Mouse (Mus musculus) megakaryocyte, adult 5-6 weeks (primary cell): ENCODE measurements at regions not wholly inside any gene's neighbourhood (a gene's known extent, or its start where the extent isn't known, plus 50 kb on each side); places are given as distances from the start of the nearest gene placed in this dataset.
"Not testable (repeated sequence)": the region's sequence is repeated elsewhere in the genome, so short reads cannot be mapped to it uniquely, and the experiment has no call there.

Experiments
- ATAC-seq: 2 replicates; pipeline ENCODE4 v1.8.0; 2016; ENCODE audit warnings: mild to moderate bottlenecking, inconsistent platforms; ENCODE audit not compliant: poor library complexity, severe bottlenecking

GRCm38 (mm10) chr17:26335551-26335950 lies 79.1 kb upstream of the Neurl1b start:
- no peak for ATAC-seq

GRCm38 (mm10) chr17:26336011-26336410 lies 78.6 kb upstream of the Neurl1b start:
- no peak for ATAC-seq

- no peak for ATAC-seq
Measured at GRCm38 (mm10) chr17:26337106-26337505, 77.5 kb upstream of the Neurl1b start.

GRCm38 (mm10) chr17:26345436-26345835 lies 69.2 kb upstream of the Neurl1b start:
- not testable (repeated sequence) for ATAC-seq

- peak; percentile 40; the same call in 1 of the 2 replicates for ATAC-seq
Measured at GRCm38 (mm10) chr17:26348116-26348515, 66.5 kb upstream of the Neurl1b start.

GRCm38 (mm10) chr17:26349741-26350140 lies 64.9 kb upstream of the Neurl1b start:
- no peak for ATAC-seq

- ATAC-seq: no peak
Measured at GRCm38 (mm10) chr17:26350216-26350615, 64.4 kb upstream of the Neurl1b start.

GRCm38 (mm10) chr17:26351991-26352390 lies 62.6 kb upstream of the Neurl1b start:
- ATAC-seq: no peak

GRCm38 (mm10) chr17:26352712-26353111 lies 61.9 kb upstream of the Neurl1b start:
- 0 out of 2 replicates have a peak, but pooled peaks have one; percentile 30 for ATAC-seq

- ATAC-seq: no peak
Measured at GRCm38 (mm10) chr17:26354431-26354830, 60.2 kb upstream of the Neurl1b start.

GRCm38 (mm10) chr17:26355301-26355700 lies 59.3 kb upstream of the Neurl1b start:
- ATAC-seq: no peak

GRCm38 (mm10) chr17:26356906-26357305 lies 57.7 kb upstream of the Neurl1b start:
- ATAC-seq: no peak

GRCm38 (mm10) chr17:26357784-26358183 lies 56.8 kb upstream of the Neurl1b start:
- no peak for ATAC-seq

GRCm38 (mm10) chr17:26360711-26361110 lies 53.9 kb upstream of the Neurl1b start:
- ATAC-seq: no peak

GRCm38 (mm10) chr17:26361420-26361819 lies 53.2 kb upstream of the Neurl1b start:
- ATAC-seq: no peak

- ATAC-seq: no peak
Measured at GRCm38 (mm10) chr17:26361992-26362391, 52.6 kb upstream of the Neurl1b start.

GRCm38 (mm10) chr17:26362586-26363361 lies 51.9 kb upstream of the Neurl1b start:
- ATAC-seq: no peak

GRCm38 (mm10) chr17:26363853-26364532 lies 50.6 kb upstream of the Neurl1b start:
- no peak for ATAC-seq
